Mouse (Mus musculus) lung, embryonic 14.5 days (tissue): ENCODE data around the gene Ctrb1. TPM values are rescaled to one million over a fixed set of nuclear protein-coding genes. Genes with fewer than 3 reads are reported as not detected.

Experiments used
- ATAC-seq: fragments of 200-750 bp; cut with Nextera tagmentation; 2 replicates; pipeline ENCODE4 v1.8.0; 2017; ENCODE audit warnings: mild to moderate bottlenecking, moderate TSS enrichment, moderate library complexity; ENCODE audit not compliant: insufficient read depth
- DNase-seq: peaks from one replicate; pipeline ENCODE4 v3.0.0-alpha.2; 2015
- H3K27ac ChIP-seq: fragments of 300-500 bp; sonication (generic); 2 replicates; pipeline ENCODE4 v1.5.1; 2014; ENCODE audit warnings: low read depth, mild to moderate bottlenecking, moderate library complexity
- H3K27me3 ChIP-seq: fragments of 300-500 bp; sonication (generic); 2 replicates; pipeline ENCODE4 v1.6.1; 2014; ENCODE audit warnings: low read length, control low read depth; ENCODE audit not compliant: insufficient read depth
- H3K36me3 ChIP-seq: fragments of 300-500 bp; sonication (generic); 2 replicates; pipeline ENCODE4 v1.6.1; 2014; ENCODE audit warnings: control low read depth; ENCODE audit not compliant: insufficient read depth
- H3K4me1 ChIP-seq: fragments of 300-500 bp; sonication (generic); 2 replicates; pipeline ENCODE4 v1.6.1; 2014; ENCODE audit warnings: antibody characterized with exemption, control low read depth; ENCODE audit not compliant: insufficient read depth
- H3K4me2 ChIP-seq: fragments of 300-500 bp; sonication (generic); 2 replicates; pipeline ENCODE4 v1.6.1; 2014; ENCODE audit warnings: mild to moderate bottlenecking
- H3K4me3 ChIP-seq: fragments of 300-500 bp; sonication (generic); 2 replicates; pipeline ENCODE4 v1.5.1; 2014; ENCODE audit warnings: low read depth, low read length
- H3K9ac ChIP-seq: fragments of 300-500 bp; sonication (generic); 2 replicates; pipeline ENCODE4 v1.6.1; 2014
- H3K9me3 ChIP-seq: fragments of 300-500 bp; sonication (generic); 2 replicates; pipeline ENCODE4 v1.6.1; 2016; ENCODE audit warnings: low read depth, low read length, control low read depth
- CTCF ChIP-seq: IDR thresholded peaks from 2 replicates; pipeline ENCODE4 v1.5.1; 2016; ENCODE audit warnings: antibody characterized with exemption, low read depth
- WGBS: fragments of 180-500 bp; shearing (Covaris S2); extraction: QIAGEN DNeasy Blood & Tissue Kit; methylation state at CpG from one replicate; pipeline ENCODE4 v1.1.7; 2014; 5-methylcytosine and 5-hydroxymethylcytosine counted together
- polyA plus RNA-seq: library from polyadenylated mRNA; unstranded; fragments of >200 nt; fragmentation: Nextera tagmentation; extraction: Ambion mirVana; gene quantifications from 2 replicates; pipeline ENCODE4 v1.2.1, GENCODE M21; 2014

Ctrb1 gene
- polyA plus RNA-seq, 1 experiment from 2014 or later = not detected

DNA sequence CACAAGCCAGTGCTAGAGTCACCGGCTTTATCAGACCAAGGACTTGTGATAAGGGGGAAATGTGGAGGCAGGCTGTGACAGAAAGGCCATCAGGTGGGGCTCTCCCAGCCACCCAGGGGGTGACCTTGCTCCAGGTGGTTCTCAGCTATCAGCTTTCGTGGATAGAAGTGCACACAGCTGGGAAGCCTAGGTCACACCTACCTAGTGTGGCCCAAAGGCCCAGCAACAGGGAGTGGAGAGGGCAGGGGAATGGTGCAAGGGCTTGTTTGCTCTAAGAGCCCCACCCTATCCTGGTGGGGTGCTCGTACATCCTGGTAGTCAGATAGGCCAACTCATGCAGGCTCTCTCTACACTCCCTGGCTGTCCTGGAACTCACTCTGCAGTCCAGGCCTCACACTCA, 14.4 kb upstream of the Ctrb1 start:
- no peak overlapping the region for H3K4me3 ChIP-seq
- no peaks in the 10 kb centered on the region for H3K27me3 ChIP-seq
- ATAC-seq = no peak
- no peak overlapping the region for H3K4me2 ChIP-seq
- 21% methylated on average over 3 of the region's 3 CpGs for WGBS
- no peaks in the 10 kb centered on the region for H3K9me3 ChIP-seq
- no peak for TF ChIP-seq CTCF
- H3K27ac ChIP-seq = no peak overlapping the region
- H3K4me1 ChIP-seq = no peaks in the 10 kb centered on the region
- no peak for DNase-seq
- H3K9ac ChIP-seq = no peak overlapping the region
- H3K36me3 ChIP-seq = peaks cover 20% of the 10 kb centered on the region

DNA sequence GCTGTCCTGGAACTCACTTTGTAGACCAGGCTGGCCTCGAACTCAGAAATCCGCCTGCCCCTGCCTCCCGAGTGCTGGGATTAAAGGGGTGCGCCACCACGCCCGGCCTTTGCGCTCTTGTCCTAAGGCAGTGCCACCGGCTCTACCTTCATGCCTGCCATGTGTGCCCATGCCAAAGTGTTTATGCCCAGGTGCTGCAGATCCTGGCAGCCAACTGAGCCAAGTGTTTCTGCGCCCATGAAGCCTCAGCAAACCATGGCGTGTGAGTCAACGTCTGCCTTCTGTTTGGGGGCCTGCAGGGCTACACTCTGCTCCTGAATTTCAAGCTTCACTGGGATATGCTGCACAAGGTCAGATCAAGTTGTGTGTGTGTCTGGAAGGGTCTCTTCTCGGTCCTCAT, 13.8 kb upstream of the Ctrb1 start:
- no peaks in the 10 kb centered on the region for H3K27me3 ChIP-seq
- no peaks in the 10 kb centered on the region for H3K9me3 ChIP-seq
- no peak overlapping the region for H3K27ac ChIP-seq
- no peak overlapping the region for H3K4me2 ChIP-seq
- no peak overlapping the region for H3K4me3 ChIP-seq
- H3K9ac ChIP-seq = no peak overlapping the region
- H3K4me1 ChIP-seq = no peaks in the 10 kb centered on the region
- DNase-seq (no peak), ATAC-seq (no peak)
- WGBS = 87% methylated on average over 12 of the region's 12 CpGs
- no peak for TF ChIP-seq CTCF
- peaks cover 14% of the 10 kb centered on the region for H3K36me3 ChIP-seq

DNA sequence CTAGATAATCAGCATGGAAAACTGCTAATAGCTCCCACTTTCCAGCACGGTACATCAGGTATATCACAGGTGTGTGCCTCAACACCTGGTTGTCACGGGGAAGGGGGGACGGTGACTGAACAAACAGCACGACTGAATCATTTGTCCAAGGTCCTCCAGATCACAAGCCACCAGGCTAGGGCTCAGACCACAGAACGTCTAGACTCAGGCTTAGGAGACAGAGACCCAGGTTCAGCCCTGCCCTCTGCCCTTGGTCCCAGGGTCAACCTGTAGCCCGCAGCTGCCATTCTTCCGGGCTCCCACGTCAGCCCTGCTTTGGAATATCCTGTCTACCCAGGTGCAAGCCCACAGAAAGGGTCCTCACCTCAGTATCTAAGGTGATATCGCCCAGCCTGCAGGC, 10.6 kb upstream of the Ctrb1 start:
- Histone ChIP-seq H3K4me1 (no peaks in the 10 kb centered on the region), H3K36me3 (no peaks in the 10 kb centered on the region), H3K9ac (no peak overlapping the region), H3K4me2 (no peak overlapping the region), H3K9me3 (no peaks in the 10 kb centered on the region), H3K27ac (no peak overlapping the region), H3K27me3 (no peaks in the 10 kb centered on the region), H3K4me3 (no peak overlapping the region)
- DNase-seq (no peak), ATAC-seq (no peak)
- 64% methylated on average over 9 of the region's 9 CpGs for whole genome bisulfite sequencing
- TF ChIP-seq CTCF = no peak

DNA sequence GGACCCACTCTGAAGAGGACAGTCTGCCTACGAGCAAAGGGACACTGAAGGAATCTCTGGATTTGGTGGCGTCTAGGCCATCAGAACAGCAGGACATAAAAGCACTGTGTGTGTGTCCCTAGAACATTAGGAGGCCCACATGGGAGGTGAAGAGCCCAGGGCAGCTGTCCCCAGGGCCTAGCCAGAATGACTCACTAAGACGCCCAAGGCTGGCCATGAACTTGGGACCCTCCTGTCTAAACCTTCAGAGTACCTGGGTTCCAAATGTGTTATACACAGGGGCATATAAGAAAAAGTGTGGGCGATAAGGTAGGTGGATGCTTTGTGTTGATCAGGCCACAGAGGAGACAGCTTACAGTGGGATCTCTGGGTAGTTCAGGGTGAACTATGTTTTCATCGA, 9.9 kb upstream of the Ctrb1 start:
- Histone ChIP-seq H3K36me3 (no peaks in the 10 kb centered on the region), H3K4me3 (no peak overlapping the region), H3K9ac (no peak overlapping the region), H3K27ac (no peak overlapping the region), H3K4me1 (no peaks in the 10 kb centered on the region), H3K4me2 (no peak overlapping the region), H3K9me3 (no peaks in the 10 kb centered on the region), H3K27me3 (no peaks in the 10 kb centered on the region)
- TF ChIP-seq CTCF = no peak
- DNase-seq (no peak), ATAC-seq (no peak)
- 83% methylated on average over 5 of the region's 5 CpGs for WGBS

DNA sequence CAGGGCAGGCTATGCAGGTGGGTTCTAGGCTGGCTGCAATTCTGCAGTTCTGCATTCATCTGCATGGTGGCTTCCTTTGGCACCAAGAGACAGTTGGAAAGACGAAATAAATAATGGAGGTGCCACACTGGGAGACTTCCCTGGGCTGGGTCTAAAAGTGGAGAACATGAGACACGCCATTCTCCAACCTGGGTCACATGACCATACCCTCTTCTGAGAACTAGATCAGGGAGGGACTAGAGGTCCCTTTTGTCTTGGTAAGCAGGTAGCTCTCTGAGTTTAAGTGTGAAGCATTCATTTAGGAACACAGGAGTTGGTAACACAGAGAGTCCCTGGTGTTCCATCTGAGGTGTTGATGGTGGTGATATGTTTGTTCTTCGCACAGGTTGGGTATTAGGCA, 9.4 kb upstream of the Ctrb1 start:
- Histone ChIP-seq H3K4me2 (no peak overlapping the region), H3K9me3 (no peaks in the 10 kb centered on the region), H3K9ac (no peak overlapping the region), H3K36me3 (no peaks in the 10 kb centered on the region), H3K27me3 (no peaks in the 10 kb centered on the region), H3K4me3 (no peak overlapping the region), H3K4me1 (no peaks in the 10 kb centered on the region; the same call in 1 of the 2 replicates), H3K27ac (no peak overlapping the region)
- no peak for ATAC-seq
- DNase-seq = no peak
- 68% methylated on average over 3 of the region's 3 CpGs for WGBS
- no peak for TF ChIP-seq CTCF

DNA sequence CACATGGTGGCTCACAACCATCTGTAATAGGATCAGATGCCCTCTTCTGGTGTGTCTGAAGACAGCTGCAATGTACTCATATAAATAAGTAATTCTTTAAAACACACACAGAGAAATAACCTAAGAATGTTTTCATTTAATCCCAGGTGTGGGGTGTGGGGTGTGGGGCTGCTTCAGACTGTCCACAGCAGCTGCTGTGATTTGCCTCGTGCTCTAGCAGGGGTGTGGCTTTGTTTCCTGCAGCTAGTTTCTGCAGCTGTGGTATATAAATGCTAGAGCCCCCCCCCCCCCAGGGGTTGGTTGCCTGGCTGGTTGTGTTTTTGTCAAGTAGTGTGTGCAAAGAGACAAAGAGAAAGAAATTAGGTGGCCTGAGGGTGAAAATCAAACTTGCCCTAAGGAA, 8.2 kb upstream of the Ctrb1 start:
- Histone ChIP-seq H3K4me3 (no peak overlapping the region), H3K36me3 (no peaks in the 10 kb centered on the region), H3K9ac (no peak overlapping the region), H3K4me1 (no peaks in the 10 kb centered on the region; the same call in 1 of the 2 replicates), H3K27ac (no peak overlapping the region), H3K4me2 (no peak overlapping the region), H3K27me3 (no peaks in the 10 kb centered on the region), H3K9me3 (no peaks in the 10 kb centered on the region)
- TF ChIP-seq CTCF = no peak
- WGBS = 23% methylated on average over 1 of the region's 1 CpGs
- no peak for ATAC-seq
- no peak for DNase-seq

DNA sequence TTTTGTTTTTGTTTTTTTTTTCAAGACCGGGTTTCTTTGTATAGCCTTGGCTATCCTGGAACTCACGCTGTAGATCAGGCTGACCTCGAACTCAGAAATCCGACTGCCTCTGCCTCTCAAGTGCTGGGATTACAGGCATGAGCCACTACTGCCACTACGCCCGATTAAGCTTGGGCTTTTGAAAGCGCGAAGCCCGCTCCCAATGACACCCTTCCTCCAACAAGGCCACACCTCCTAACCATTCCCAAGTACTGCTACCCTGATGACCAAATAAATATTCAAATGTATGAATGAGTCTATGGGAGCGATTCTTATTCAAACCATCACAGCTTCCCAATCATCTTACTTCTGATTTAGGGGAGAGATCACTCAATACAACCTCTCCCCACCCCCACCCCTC, 6.8 kb upstream of the Ctrb1 start:
- Histone ChIP-seq H3K36me3 (no peaks in the 10 kb centered on the region), H3K4me1 (no peaks in the 10 kb centered on the region; the same call in 1 of the 2 replicates), H3K4me3 (no peak overlapping the region), H3K27ac (no peak overlapping the region), H3K27me3 (no peaks in the 10 kb centered on the region), H3K9ac (no peak overlapping the region), H3K4me2 (no peak overlapping the region), H3K9me3 (no peaks in the 10 kb centered on the region)
- 79% methylated on average over 10 of the region's 10 CpGs for WGBS
- no peak for TF ChIP-seq CTCF
- ATAC-seq (no peak), DNase-seq (no peak)

DNA sequence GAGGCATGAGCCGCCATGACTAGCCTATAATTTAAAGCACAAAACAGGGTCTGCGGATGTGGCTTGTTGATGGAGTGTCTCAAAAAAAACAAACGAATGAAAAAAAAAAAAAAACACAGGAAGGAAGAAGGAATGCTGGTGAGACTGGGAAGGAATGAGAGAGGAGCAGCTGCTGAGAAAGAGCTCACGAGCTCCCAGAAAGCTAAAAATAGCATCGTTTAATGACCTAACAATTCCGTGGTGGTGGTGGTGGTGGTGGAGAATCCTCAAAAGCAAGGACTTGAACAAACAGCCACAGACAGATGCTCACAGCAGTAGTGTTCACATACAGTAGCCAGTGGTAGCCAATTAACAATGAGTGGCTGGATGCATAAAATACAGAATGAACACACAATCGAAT, 4.6 kb upstream of the Ctrb1 start:
- Histone ChIP-seq H3K36me3 (no peaks in the 10 kb centered on the region), H3K27me3 (no peaks in the 10 kb centered on the region), H3K4me1 (no peaks in the 10 kb centered on the region; the same call in 1 of the 2 replicates), H3K9ac (no peak overlapping the region), H3K4me2 (no peak overlapping the region), H3K27ac (no peak overlapping the region), H3K9me3 (no peaks in the 10 kb centered on the region), H3K4me3 (no peak overlapping the region)
- no peak for TF ChIP-seq CTCF
- ATAC-seq = no peak
- no peak for DNase-seq
- 41% methylated on average over 7 of the region's 7 CpGs for WGBS
